Mouse (Mus musculus): Measurements from ENCODE around the gene Tmem150a. TPM values are rescaled to one million over a fixed set of nuclear protein-coding genes. Genes with fewer than 3 reads are reported as not detected.

The Tmem150a gene
- polyA plus RNA-seq, 1 experiment from 2014 or later = 17.1 TPM

Other genes with a start within 250 kb of the Tmem150a start
- gene Atoh8, start 119.9 kb upstream of the Tmem150a start, polyA plus RNA-seq (2014; fragmentation: Nextera tagmentation; extraction: Ambion mirVana) = 1.8 and 2.4 TPM in 2 replicates
- not detected in 2 replicates for gene Sftpb, start 50.8 kb upstream of the Tmem150a start, polyA plus RNA-seq (2014; fragmentation: Nextera tagmentation; extraction: Ambion mirVana)
- gene Usp39, start 10.3 kb upstream of the Tmem150a start, polyA plus RNA-seq (2014; fragmentation: Nextera tagmentation; extraction: Ambion mirVana) = 47.8 and 60.6 TPM in 2 replicates
- gene 0610030E20Rik, start 8.1 kb upstream of the Tmem150a start, polyA plus RNA-seq (2014; fragmentation: Nextera tagmentation; extraction: Ambion mirVana) = 14.6 and 16.0 TPM in 2 replicates
- 116 and 122 TPM in 2 replicates for gene Rnf181, start 11.5 kb downstream of the Tmem150a start, polyA plus RNA-seq (2014; fragmentation: Nextera tagmentation; extraction: Ambion mirVana)
- gene Vamp5, start 25.0 kb downstream of the Tmem150a start, polyA plus RNA-seq (2014; fragmentation: Nextera tagmentation; extraction: Ambion mirVana) = 3.2 and 15.2 TPM in 2 replicates
- 7.2 and 16.9 TPM in 2 replicates for gene Vamp8, start 35.3 kb downstream of the Tmem150a start, polyA plus RNA-seq (2014; fragmentation: Nextera tagmentation; extraction: Ambion mirVana)
- 5.8 and 8.0 TPM in 2 replicates for gene Ggcx, start 58.9 kb downstream of the Tmem150a start, polyA plus RNA-seq (2014; fragmentation: Nextera tagmentation; extraction: Ambion mirVana)
- gene Mat2a, start 84.1 kb downstream of the Tmem150a start, polyA plus RNA-seq (2014; fragmentation: Nextera tagmentation; extraction: Ambion mirVana) = 318 and 413 TPM in 2 replicates
- 0.98 and 1.1 TPM in 2 replicates for gene Sh2d6, start 166.3 kb downstream of the Tmem150a start, polyA plus RNA-seq (2014; fragmentation: Nextera tagmentation; extraction: Ambion mirVana)
- 3.3 and 8.6 TPM in 2 replicates for gene Capg, start 188.9 kb downstream of the Tmem150a start, polyA plus RNA-seq (2014; fragmentation: Nextera tagmentation; extraction: Ambion mirVana)
- 13.5 and 19.8 TPM in 2 replicates for gene Elmod3, start 243.0 kb downstream of the Tmem150a start, polyA plus RNA-seq (2014; fragmentation: Nextera tagmentation; extraction: Ambion mirVana)
- gene Retsat, start 243.0 kb downstream of the Tmem150a start, polyA plus RNA-seq (2014; fragmentation: Nextera tagmentation; extraction: Ambion mirVana) = 4.2 and 5.1 TPM in 2 replicates